8 mouse cellular contexts compared by ENCODE assay signal in genomic region chr10:59616522-59616921, GRCm38 (mm10). TPM values are rescaled to one million over a fixed set of nuclear protein-coding genes. Genes with fewer than 3 reads are reported as not detected.
DNase-seq lines count a peak whose midpoint lies in the region; ATAC-seq lines count a peak whose summit lies in the region.

Gene Mcu (minus strand): TSS chr10:59616692.

- peaks cover 19% of the 10 kb centered on the region for H3K4me1 ChIP-seq in hindbrain, embryonic 14.5 days (replicated peaks; ENCODE audit: control insufficient read depth, insufficient read depth, low read length)

- peak; percentile 100 for ATAC-seq in hindbrain, embryonic 14.5 days (ENCODE audit: low FRiP score)

- no peaks in the 10 kb centered on the region for H3K9me3 ChIP-seq in hindbrain, embryonic 14.5 days (ENCODE audit: control insufficient read depth, low read length)

- peak; percentile 97 for DNase-seq in NIH3T3 (ENCODE audit: low read depth)
- DNase-seq in cerebellum, postnatal 10 days, result peak; percentile 98
- DNase-seq in frontal cortex, postnatal 14 days (ENCODE audit: low spot score in 2 of 2), result peak; percentile 90 to 95
- peak; percentile 97 for DNase-seq in hindbrain, embryonic 14.5 days (ENCODE audit: low spot score)
- peak; percentile 94 to 96 for DNase-seq in layer of hippocampus, postnatal 36 days
- DNase-seq in lung, postnatal 36 days, result peak; percentile 98
- peak; percentile 97 for DNase-seq in retina, postnatal 1 day
- peak; percentile 95 to 97 for DNase-seq in urinary bladder, adult 18-20 months (ENCODE audit: low spot score in 2 of 2)

- peak within 1 kb of the TSS; percentile 96 for H3K4me3 ChIP-seq in hindbrain, embryonic 14.5 days (replicated peaks; ENCODE audit: low read length)

- no peaks in the 10 kb centered on the region for H3K36me3 ChIP-seq in hindbrain, embryonic 14.5 days (replicated peaks; ENCODE audit: control insufficient read depth, insufficient read depth)

- H3K4me2 ChIP-seq in hindbrain, embryonic 14.5 days (replicated peaks), result peak within 1 kb of the TSS; percentile 73

- no peaks in the 10 kb centered on the region for H3K27me3 ChIP-seq in hindbrain, embryonic 14.5 days (ENCODE audit: control insufficient read depth, insufficient read depth, low read length)

- H3K27ac ChIP-seq in hindbrain, embryonic 14.5 days, result peak within 1 kb of the TSS; percentile 92

- WGBS in hindbrain, embryonic 14.5 days, result under 1% methylated on average over 36 of the region's 36 CpGs

- peak within 1 kb of the TSS; percentile 90 for H3K9ac ChIP-seq in hindbrain, embryonic 14.5 days

RNA-seq across cellular contexts. Expression of gene Mcu, which starts in this region (rescaled TPM):
- 33.0 and 37.3 TPM in 2 replicates for polyA plus RNA-seq in hindbrain, embryonic 14.5 days (2014; fragmentation: Nextera tagmentation; extraction: Ambion mirVana)
- 10 to 100 TPM; 48.7 to 50.2 TPM for total RNA-seq in layer of hippocampus, postnatal 36 days (2021)

Comparison
In these comparisons a context has a peak if more than half of its experiments do, and no peak if none do; other contexts are left out.
1. Peak in every context shown above with its lines: DNase-seq, ATAC-seq, H3K4me3 ChIP-seq and H3K27ac ChIP-seq.